Mouse (Mus musculus) embryonic facial prominence, embryonic 13.5 days (tissue): ENCODE data around the gene Adprm. TPM values are rescaled to one million over a fixed set of nuclear protein-coding genes. Genes with fewer than 3 reads are reported as not detected.

Experiments
- ATAC-seq: fragments of 200-750 bp; cut with Nextera tagmentation; 2 replicates; pipeline ENCODE4 v1.8.0; 2017; ENCODE audit warnings: low read depth; ENCODE audit not compliant: insufficient number of reproducible peaks, insufficient read depth, low FRiP score, low TSS enrichment
- H3K27ac ChIP-seq: fragments of 300-500 bp; sonication (generic); 2 replicates; pipeline ENCODE4 v1.5.1; 2015; ENCODE audit warnings: moderate library complexity, mild to moderate bottlenecking, inconsistent platforms
- H3K27me3 ChIP-seq: fragments of 300-500 bp; sonication (generic); 2 replicates; pipeline ENCODE4 v1.6.1; 2015; ENCODE audit warnings: mild to moderate bottlenecking, inconsistent platforms
- H3K36me3 ChIP-seq: fragments of 300-500 bp; sonication (generic); 2 replicates; pipeline ENCODE4 v1.6.1; 2015; ENCODE audit warnings: mild to moderate bottlenecking, inconsistent platforms
- H3K4me1 ChIP-seq: fragments of 300-500 bp; sonication (generic); 2 replicates; pipeline ENCODE4 v1.6.1; 2015; ENCODE audit warnings: inconsistent platforms
- H3K4me2 ChIP-seq: fragments of 300-500 bp; sonication (generic); 2 replicates; pipeline ENCODE4 v1.6.1; 2015; ENCODE audit warnings: moderate library complexity, mild to moderate bottlenecking, inconsistent platforms
- H3K4me3 ChIP-seq: fragments of 300-500 bp; sonication (generic); 2 replicates; pipeline ENCODE4 v1.5.1; 2015; ENCODE audit warnings: mild to moderate bottlenecking, inconsistent platforms
- H3K9ac ChIP-seq: fragments of 300-500 bp; sonication (generic); 2 replicates; pipeline ENCODE4 v1.6.1; 2015; ENCODE audit warnings: mild to moderate bottlenecking, inconsistent platforms
- H3K9me3 ChIP-seq: fragments of 300-500 bp; sonication (generic); 2 replicates; pipeline ENCODE4 v1.6.1; 2016; ENCODE audit warnings: inconsistent platforms
- WGBS: fragments of 180-500 bp; shearing (Covaris S2); methylation state at CpG from one replicate; pipeline ENCODE4 v1.1.7; 2015; ENCODE audit warnings: mixed read lengths; 5-methylcytosine and 5-hydroxymethylcytosine counted together
- polyA plus RNA-seq: library from polyadenylated mRNA; unstranded; fragments of >200 nt; fragmentation: Nextera tagmentation; extraction: Ambion mirVana; gene quantifications from 2 replicates; pipeline ENCODE4 v1.2.1, GENCODE M21; 2015

The Adprm gene
- polyA plus RNA-seq, 1 experiment from 2014 or later, result 37.1 TPM

DNA sequence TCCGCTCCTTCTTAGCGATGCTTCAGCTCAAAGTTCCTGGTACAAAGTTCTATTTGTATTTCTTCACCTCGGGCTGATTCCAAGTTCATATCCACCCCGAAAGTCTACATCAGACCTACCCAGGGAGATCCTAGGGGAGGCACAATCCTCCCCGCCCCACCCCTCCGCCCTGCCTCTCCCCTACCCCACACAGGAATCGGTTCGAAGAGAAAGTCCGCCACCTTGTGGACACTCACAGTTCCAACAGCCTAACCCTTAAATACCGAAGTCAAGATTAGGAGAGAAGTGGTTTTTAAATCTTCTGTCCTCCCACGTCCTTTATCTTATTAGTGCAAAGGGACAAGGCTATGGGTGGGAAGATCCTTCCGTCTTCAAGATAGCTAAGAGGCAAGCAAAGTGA is 31.4 kb downstream of the Adprm start:
- H3K4me3 ChIP-seq, result peak overlapping the region; percentile 26
- 0 out of 2 replicates have a peak, but pooled peaks cover 8% of the 10 kb centered on the region for H3K27me3 ChIP-seq
- H3K27ac ChIP-seq, result no peak overlapping the region
- H3K4me1 ChIP-seq, result peaks cover 23% of the 10 kb centered on the region
- H3K36me3 ChIP-seq, result no peaks in the 10 kb centered on the region
- 4% methylated on average over 12 of the region's 12 CpGs for WGBS
- H3K9ac ChIP-seq, result no peak overlapping the region
- H3K4me2 ChIP-seq, result peak overlapping the region; percentile 56
- H3K9me3 ChIP-seq, result no peaks in the 10 kb centered on the region
- no peak for ATAC-seq

- no peak for ATAC-seq
- Histone ChIP-seq H3K27me3 (0 out of 2 replicates have a peak, but pooled peaks cover 8% of the 10 kb centered on the region), H3K4me3 (no peak overlapping the region), H3K4me1 (peaks cover 14% of the 10 kb centered on the region), H3K4me2 (no peak overlapping the region), H3K36me3 (no peaks in the 10 kb centered on the region), H3K9ac (no peak overlapping the region), H3K27ac (no peak overlapping the region), H3K9me3 (no peaks in the 10 kb centered on the region)
- 54% methylated on average over 7 of the region's 7 CpGs for WGBS
Measured at GRCm38 (mm10) chr11:67019711-67020475, 32.5 kb downstream of the Adprm start.

DNA sequence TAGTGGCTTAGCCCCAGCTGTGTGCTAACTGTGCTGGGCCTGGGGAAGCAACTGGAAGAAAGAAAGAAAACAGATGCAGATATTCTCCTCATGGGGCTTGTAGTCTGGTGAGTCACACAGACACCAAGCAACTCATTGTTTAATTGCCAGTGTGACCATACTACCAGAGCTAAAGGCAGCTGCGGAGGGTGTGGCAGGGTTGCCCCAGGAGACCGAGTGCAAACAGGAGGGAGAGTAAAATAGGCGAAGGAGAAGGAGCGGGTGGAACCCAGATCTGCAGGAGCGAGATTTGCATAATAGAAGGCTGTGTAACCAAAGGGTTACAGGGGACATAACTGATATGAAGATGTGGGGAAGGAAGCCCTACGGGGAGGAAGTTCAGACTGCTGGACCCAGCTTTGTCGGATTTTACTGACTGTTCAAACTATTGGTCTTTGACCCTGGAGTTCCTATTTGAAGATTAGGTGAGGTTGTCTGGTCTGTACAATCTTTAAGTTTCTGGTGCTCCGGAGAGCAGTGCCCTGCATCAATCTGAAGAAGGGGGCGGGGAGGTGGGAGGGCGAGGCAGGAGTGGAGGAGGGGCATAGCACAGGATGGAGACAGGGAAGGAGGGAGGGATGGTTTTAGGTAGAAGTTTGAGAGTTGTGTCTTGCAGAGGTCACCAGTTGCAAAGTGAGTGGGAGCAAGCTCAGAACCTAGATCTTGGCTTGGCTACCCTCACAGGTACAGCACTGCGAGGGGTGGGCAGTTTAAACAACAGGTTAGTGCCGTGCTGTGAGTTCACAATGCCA is 34.4 kb downstream of the Adprm start:
- Histone ChIP-seq H3K4me3 (no peak overlapping the region), H3K27me3 (0 out of 2 replicates have a peak, but pooled peaks cover 8% of the 10 kb centered on the region), H3K9ac (0 out of 2 replicates have a peak overlapping the region, but pooled peaks have one; percentile 27), H3K4me2 (peak overlapping the region; percentile 25), H3K4me1 (peaks cover 14% of the 10 kb centered on the region), H3K9me3 (no peaks in the 10 kb centered on the region), H3K27ac (no peak overlapping the region), H3K36me3 (no peaks in the 10 kb centered on the region)
- no peak for ATAC-seq
- WGBS, result 8% methylated on average over 12 of the region's 12 CpGs

GRCm38 (mm10) chr11:67011635-67012034 is 40.8 kb downstream of the Adprm start:
- no peaks in the 10 kb centered on the region for H3K9me3 ChIP-seq
- H3K27ac ChIP-seq, result no peak overlapping the region
- H3K9ac ChIP-seq, result no peak overlapping the region
- H3K36me3 ChIP-seq, result no peaks in the 10 kb centered on the region
- no peak overlapping the region for H3K4me2 ChIP-seq
- 20% methylated on average over 4 of the region's 4 CpGs for WGBS
- H3K4me3 ChIP-seq, result no peak overlapping the region
- H3K27me3 ChIP-seq, result no peaks in the 10 kb centered on the region
- H3K4me1 ChIP-seq, result peaks cover 18% of the 10 kb centered on the region
- ATAC-seq, result no peak

DNA sequence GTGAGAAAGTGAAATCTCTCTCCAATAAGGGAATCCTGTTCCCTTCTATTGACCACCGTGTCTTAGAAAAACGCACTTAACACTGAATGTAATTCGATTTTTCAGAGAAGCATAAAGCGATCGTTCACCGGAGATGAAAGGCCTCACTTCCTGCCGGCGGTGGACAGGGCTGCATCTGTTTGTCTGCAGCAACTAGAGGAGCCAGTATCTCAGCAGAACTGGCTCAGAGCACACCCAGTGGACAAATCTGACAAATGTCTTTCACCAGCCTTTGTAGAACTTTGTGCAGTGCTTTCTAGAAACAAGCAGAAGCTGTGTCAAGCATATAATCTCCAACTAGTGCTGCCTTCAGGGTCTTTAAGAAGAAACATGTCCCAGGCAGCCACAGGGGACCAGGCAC is 42.0 kb downstream of the Adprm start:
- Histone ChIP-seq H3K36me3 (no peaks in the 10 kb centered on the region), H3K9ac (no peak overlapping the region), H3K4me3 (no peak overlapping the region), H3K27me3 (no peaks in the 10 kb centered on the region), H3K27ac (no peak overlapping the region), H3K9me3 (no peaks in the 10 kb centered on the region), H3K4me1 (peaks cover 18% of the 10 kb centered on the region), H3K4me2 (peak overlapping the region; percentile 20; the same call in 1 of the 2 replicates)
- WGBS, result 2% methylated on average over 8 of the region's 8 CpGs
- ATAC-seq, result no peak

DNA sequence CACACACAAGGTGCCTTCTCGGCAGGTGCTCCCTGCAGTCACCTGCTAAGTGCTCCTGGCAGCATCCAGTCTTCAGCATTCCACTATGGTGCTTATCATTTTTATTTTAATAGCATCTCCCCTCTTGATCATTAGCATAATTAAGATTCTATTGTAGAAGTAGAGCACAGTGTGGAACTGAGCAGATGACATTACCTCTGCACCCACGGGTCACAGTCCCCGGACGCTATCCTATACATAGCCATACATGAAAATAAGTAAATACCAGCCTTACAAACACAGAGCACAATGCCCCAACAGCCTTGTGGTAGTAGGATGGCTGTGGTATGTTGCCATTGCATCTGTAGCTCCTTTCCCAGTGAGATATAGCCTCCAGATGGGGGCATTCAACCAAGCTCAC is 43.9 kb downstream of the Adprm start:
- ATAC-seq, result no peak
- Histone ChIP-seq H3K4me1 (peaks cover 18% of the 10 kb centered on the region), H3K9ac (no peak overlapping the region), H3K4me2 (no peak overlapping the region), H3K27me3 (no peaks in the 10 kb centered on the region), H3K4me3 (no peak overlapping the region), H3K9me3 (no peaks in the 10 kb centered on the region), H3K27ac (no peak overlapping the region), H3K36me3 (no peaks in the 10 kb centered on the region)
- 86% methylated on average over 4 of the region's 4 CpGs for WGBS

DNA sequence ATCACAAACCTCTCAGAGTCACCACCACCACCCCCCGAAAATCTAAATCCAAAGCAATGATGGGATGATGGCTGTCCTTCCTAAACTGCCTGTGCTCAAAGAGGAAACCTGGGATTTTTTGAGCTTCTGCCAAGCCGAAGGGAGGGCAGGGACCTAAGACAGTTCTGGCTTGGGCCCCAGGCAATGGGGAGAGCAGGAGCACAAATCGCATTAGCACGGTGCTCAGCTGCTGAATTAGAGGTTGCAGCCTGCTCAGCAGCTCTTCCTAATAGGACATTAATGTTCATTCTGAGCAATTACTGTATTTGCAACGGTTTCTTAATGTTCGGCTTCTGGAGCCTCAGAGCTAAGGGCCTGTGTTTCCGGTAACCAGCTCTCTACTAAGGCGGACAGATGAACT is 44.4 kb downstream of the Adprm start:
- no peak overlapping the region for H3K4me3 ChIP-seq
- no peak overlapping the region for H3K4me2 ChIP-seq
- ATAC-seq, result no peak
- H3K9me3 ChIP-seq, result no peaks in the 10 kb centered on the region
- 36% methylated on average over 8 of the region's 8 CpGs for WGBS
- no peaks in the 10 kb centered on the region for H3K27me3 ChIP-seq
- no peak overlapping the region for H3K9ac ChIP-seq
- no peak overlapping the region for H3K27ac ChIP-seq
- H3K4me1 ChIP-seq, result peaks cover 18% of the 10 kb centered on the region
- no peaks in the 10 kb centered on the region for H3K36me3 ChIP-seq

- WGBS, result 54% methylated on average over 2 of the region's 2 CpGs
- no peak overlapping the region for H3K27ac ChIP-seq
- no peak overlapping the region for H3K9ac ChIP-seq
- H3K4me3 ChIP-seq, result no peak overlapping the region
- no peak for ATAC-seq
- no peaks in the 10 kb centered on the region for H3K27me3 ChIP-seq
- peaks cover 19% of the 10 kb centered on the region for H3K4me1 ChIP-seq
- H3K9me3 ChIP-seq, result no peaks in the 10 kb centered on the region
- H3K36me3 ChIP-seq, result no peaks in the 10 kb centered on the region
- H3K4me2 ChIP-seq, result no peak overlapping the region
Measured at GRCm38 (mm10) chr11:67002911-67003310, 49.5 kb downstream of the Adprm start.

DNA sequence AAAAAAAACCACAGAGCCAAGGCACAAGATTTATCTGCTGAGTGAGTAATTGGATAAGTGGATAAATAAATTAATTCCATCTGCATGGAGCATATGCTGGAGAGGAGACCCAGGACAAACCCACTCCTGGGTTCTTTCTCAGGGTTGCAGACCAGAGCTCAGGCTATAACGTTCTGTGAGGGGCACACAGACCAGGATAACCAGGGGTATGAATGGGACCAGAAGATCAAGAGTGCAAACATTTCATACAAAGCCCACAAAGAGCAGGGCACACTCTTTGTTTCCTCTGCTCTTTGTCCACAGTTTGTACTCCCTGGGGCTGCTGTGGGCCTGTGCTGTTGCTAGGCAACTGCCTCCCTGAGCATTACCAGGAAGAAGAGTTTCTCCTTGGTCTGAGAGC is 50.7 kb downstream of the Adprm start:
- no peak overlapping the region for H3K9ac ChIP-seq
- H3K9me3 ChIP-seq, result no peaks in the 10 kb centered on the region
- no peaks in the 10 kb centered on the region for H3K27me3 ChIP-seq
- no peak for ATAC-seq
- H3K4me1 ChIP-seq, result peaks cover 16% of the 10 kb centered on the region; the same call in 1 of the 2 replicates
- H3K4me3 ChIP-seq, result no peak overlapping the region
- H3K36me3 ChIP-seq, result no peaks in the 10 kb centered on the region
- H3K4me2 ChIP-seq, result no peak overlapping the region
- WGBS, result 8% methylated on average over 1 of the region's 1 CpGs
- H3K27ac ChIP-seq, result no peak overlapping the region

DNA sequence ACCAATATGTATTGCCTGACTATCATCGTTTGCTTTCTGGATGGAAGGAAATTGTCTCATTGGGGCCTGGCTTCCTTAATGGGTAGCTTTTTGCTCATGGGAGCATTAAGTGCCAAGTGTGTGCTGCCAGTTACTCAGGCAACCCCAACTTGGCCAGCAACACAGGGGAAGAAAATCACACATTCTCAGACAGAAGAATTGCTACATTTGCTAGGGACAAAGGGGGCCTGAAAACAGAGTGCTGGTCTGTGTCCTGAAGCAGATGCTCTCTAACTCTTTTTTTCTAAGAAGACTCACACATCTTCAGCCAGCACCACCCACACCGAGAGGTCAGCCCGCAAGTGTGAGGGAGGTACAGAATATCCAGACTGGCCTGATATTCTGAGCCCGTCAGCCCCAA is 51.7 kb downstream of the Adprm start:
- 74% methylated on average over 4 of the region's 4 CpGs for WGBS
- no peak overlapping the region for H3K9ac ChIP-seq
- H3K36me3 ChIP-seq, result no peaks in the 10 kb centered on the region
- no peak overlapping the region for H3K4me3 ChIP-seq
- no peaks in the 10 kb centered on the region for H3K9me3 ChIP-seq
- no peak overlapping the region for H3K4me2 ChIP-seq
- no peak overlapping the region for H3K27ac ChIP-seq
- no peaks in the 10 kb centered on the region for H3K27me3 ChIP-seq
- ATAC-seq, result no peak
- H3K4me1 ChIP-seq, result peaks cover 16% of the 10 kb centered on the region; the same call in 1 of the 2 replicates

DNA sequence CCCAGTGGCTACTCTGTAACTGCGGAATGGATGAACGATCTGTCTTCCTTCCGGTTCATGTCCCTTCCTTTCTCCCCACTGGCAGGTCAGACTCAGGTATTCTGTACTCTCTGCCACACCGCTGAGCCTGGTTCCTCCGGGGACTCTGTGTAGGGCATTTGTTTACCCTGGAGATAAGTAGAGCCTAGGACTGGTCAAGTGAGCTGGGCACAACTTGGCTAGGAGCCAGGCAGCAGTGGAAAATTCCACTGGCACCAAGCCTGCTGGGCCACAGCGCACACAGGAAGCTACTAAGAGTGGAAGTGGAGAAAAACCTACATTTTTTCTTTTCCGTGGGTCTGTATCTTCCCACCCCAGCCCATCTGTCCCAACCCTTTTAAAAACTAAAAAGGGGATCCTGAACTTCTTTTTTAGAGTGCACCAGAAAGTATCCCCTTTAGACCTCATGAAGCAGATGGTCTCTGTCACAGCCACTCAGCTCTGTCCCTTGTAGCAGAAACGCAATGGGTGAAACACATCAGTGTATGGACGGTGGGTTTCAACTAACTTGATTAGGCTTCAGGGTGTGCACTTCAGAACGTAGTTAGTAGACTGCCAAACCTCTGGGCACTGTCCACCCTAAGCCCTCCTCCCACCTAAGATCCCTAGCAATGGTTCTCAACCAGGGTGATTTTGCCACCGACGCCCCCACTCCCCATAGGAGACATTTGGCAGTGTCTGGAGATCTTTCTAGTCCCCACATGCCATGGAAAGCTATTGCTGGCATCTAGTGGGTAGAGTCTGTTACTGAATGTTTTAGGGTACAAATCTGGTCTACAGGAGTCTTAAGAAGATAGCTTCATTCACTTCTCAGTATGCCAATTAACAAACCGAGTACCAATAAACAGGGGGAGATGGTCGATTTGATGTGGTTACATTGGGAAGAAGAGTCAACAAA is 53.7 kb downstream of the Adprm start:
- Histone ChIP-seq H3K4me1 (peaks cover 16% of the 10 kb centered on the region; the same call in 1 of the 2 replicates), H3K27me3 (no peaks in the 10 kb centered on the region), H3K4me3 (no peak overlapping the region), H3K9me3 (no peaks in the 10 kb centered on the region), H3K27ac (no peak overlapping the region), H3K4me2 (no peak overlapping the region), H3K36me3 (no peaks in the 10 kb centered on the region), H3K9ac (no peak overlapping the region)
- WGBS, result 79% methylated on average over 14 of the region's 14 CpGs
- no peak for ATAC-seq
